ENCODE assay signal across 8 mouse cellular contexts in the genomic region with DNA sequence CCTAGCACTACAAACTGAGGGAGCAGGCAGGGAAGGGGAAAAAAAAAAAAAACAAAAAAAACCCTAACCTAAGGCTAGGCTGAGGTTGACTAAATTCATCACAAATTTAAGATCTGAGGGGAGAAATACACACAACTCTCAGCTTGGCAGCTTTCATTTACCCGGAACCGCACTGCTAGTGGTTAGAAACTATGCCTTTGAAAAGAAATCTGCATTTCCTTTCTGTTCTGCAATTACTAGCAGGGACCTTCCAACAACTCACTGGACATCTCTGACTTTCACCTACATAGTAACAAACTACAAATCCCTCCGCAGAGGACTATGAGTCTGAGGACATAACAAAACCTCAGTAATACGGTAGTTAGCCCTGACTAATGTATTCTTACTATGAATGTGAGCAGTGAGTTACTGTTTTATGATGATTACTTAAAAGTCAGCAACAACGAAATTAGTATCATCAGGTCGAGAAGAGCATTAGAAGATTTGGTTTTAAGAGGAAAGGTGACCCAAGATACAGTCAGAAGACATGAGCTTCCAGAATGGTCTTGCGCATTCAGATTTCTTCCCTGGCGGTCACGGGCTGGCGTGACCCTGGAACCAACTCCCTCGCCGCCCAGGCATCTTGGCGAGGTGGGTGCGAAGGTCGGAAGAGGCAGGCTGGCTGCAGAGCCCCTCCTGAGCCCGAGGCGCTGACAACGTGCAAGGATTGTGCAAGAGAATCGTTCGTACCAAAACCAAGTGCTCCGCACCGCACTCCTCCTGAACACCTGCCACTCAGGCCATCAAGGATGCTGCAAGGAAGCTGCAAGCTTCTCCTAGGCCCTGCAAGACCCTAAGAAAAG. TPM values are rescaled to one million over a fixed set of nuclear protein-coding genes. Genes with fewer than 3 reads are reported as not detected.
DNase-seq lines count a peak whose midpoint lies in the region; ATAC-seq and TF ChIP-seq lines count a peak whose summit lies in the region.

No protein-coding gene starts in this region.

- no peak for DNase-seq in gastrocnemius, adult 2 months
- DNase-seq in gastrocnemius, postnatal 36 days, result no peak
- DNase-seq in A20 (ENCODE audit: low read depth, low spot score), result peak; percentile 67
- peak; percentile 18 for DNase-seq in embryonic facial prominence, embryonic 14.5 days (ENCODE audit: low spot score)
- DNase-seq in limb, embryonic 11.5 days (ENCODE audit: low spot score), result peak; percentile 36
- peak; percentile 16 for DNase-seq in retina, embryonic 14.5 days (ENCODE audit: low spot score)
- no peak for DNase-seq in cerebellum, postnatal 10 days

- 5% methylated on average over 22 of the region's 22 CpGs for WGBS in embryonic facial prominence, embryonic 14.5 days
- WGBS in limb, embryonic 11.5 days, result 8% methylated on average over 22 of the region's 22 CpGs

- no peak for TF ChIP-seq CTCF in gastrocnemius, adult 2 months (IDR thresholded peaks at IDR 0.05)

- intact Hi-C loops in gastrocnemius, adult 2 months (cut with DNase I), result no loop called here
- intact Hi-C loops in gastrocnemius, postnatal 36 days (cut with DNase I), result no loop called here

- H3K27ac ChIP-seq in gastrocnemius, adult 2 months, result peak overlapping the region; percentile 95
- H3K27ac ChIP-seq in embryonic facial prominence, embryonic 14.5 days (replicated peaks; ENCODE audit: low read depth, low read length), result peak overlapping the region; percentile 61
- peak overlapping the region; percentile 70 for H3K27ac ChIP-seq in limb, embryonic 11.5 days (replicated peaks; ENCODE audit: low read depth, low read length)

- peak overlapping the region; percentile 77 for H3K9ac ChIP-seq in embryonic facial prominence, embryonic 14.5 days (ENCODE audit: low read depth, low read length)
- peak overlapping the region; percentile 93 for H3K9ac ChIP-seq in limb, embryonic 11.5 days (ENCODE audit: low read length)

- peaks cover 3% of the 10 kb centered on the region; the same call in 1 of the 2 replicates for H3K36me3 ChIP-seq in embryonic facial prominence, embryonic 14.5 days (ENCODE audit: control insufficient read depth, insufficient read depth, low read length)
- H3K36me3 ChIP-seq in limb, embryonic 11.5 days (ENCODE audit: control insufficient read depth, insufficient read depth, low read length), result peaks cover 5% of the 10 kb centered on the region

- no peaks in the 10 kb centered on the region for H3K9me3 ChIP-seq in embryonic facial prominence, embryonic 14.5 days (ENCODE audit: control insufficient read depth, low read length)
- H3K9me3 ChIP-seq in limb, embryonic 11.5 days (ENCODE audit: control insufficient read depth, low read length), result no peaks in the 10 kb centered on the region

- no peak for ATAC-seq in embryonic facial prominence, embryonic 14.5 days (ENCODE audit: low read depth)
- ATAC-seq in limb, embryonic 11.5 days (ENCODE audit: insufficient number of reproducible peaks, low FRiP score, low TSS enrichment, low read depth), result no peak
- no peak for ATAC-seq in monocyte, adult 5-6 weeks (replicated peaks; ENCODE audit: insufficient number of reproducible peaks, low FRiP score, low TSS enrichment, poor library complexity, severe bottlenecking)

- H3K4me3 ChIP-seq in gastrocnemius, adult 2 months, result peak overlapping the region; percentile 89
- peak overlapping the region; percentile 67 for H3K4me3 ChIP-seq in embryonic facial prominence, embryonic 14.5 days (ENCODE audit: low read depth, low read length)
- peak overlapping the region; percentile 72 for H3K4me3 ChIP-seq in limb, embryonic 11.5 days (ENCODE audit: low read depth, low read length)

- H3K4me1 ChIP-seq in embryonic facial prominence, embryonic 14.5 days (ENCODE audit: control insufficient read depth, insufficient read depth, low read length), result peaks cover 10% of the 10 kb centered on the region
- peaks cover 10% of the 10 kb centered on the region for H3K4me1 ChIP-seq in limb, embryonic 11.5 days (ENCODE audit: control insufficient read depth, insufficient read depth, low read length)

- peak overlapping the region; percentile 72 for H3K4me2 ChIP-seq in embryonic facial prominence, embryonic 14.5 days (ENCODE audit: low read depth, low read length)
- H3K4me2 ChIP-seq in limb, embryonic 11.5 days (ENCODE audit: low read depth, severe bottlenecking), result peak overlapping the region; percentile 71

- no peaks in the 10 kb centered on the region for H3K27me3 ChIP-seq in embryonic facial prominence, embryonic 14.5 days (replicated peaks; ENCODE audit: control insufficient read depth, insufficient read depth, low read length)
- no peaks in the 10 kb centered on the region for H3K27me3 ChIP-seq in limb, embryonic 11.5 days (ENCODE audit: control insufficient read depth, insufficient read depth, low read length)

RNA-seq across cellular contexts. Expression of gene Tecr, which starts 14.2 kb away (rescaled TPM):
- 100 to 1,000 TPM; 416 to 566 TPM for total RNA-seq in gastrocnemius, adult 2 months (2021)
- total RNA-seq in gastrocnemius, postnatal 36 days (2021), result 100 to 1,000 TPM; 431 to 564 TPM
- 497 and 529 TPM in 2 replicates for polyA plus RNA-seq in embryonic facial prominence, embryonic 14.5 days (2014; fragmentation: Nextera tagmentation; extraction: Ambion mirVana)
- 679 and 704 TPM in 2 replicates for polyA plus RNA-seq in limb, embryonic 11.5 days (2014; fragmentation: Nextera tagmentation; extraction: Ambion mirVana)
- total RNA-seq in monocyte, adult 5-6 weeks (2017), result 59.7 to 123 TPM (median 61.4 TPM) in 3 replicates

RNA-seq across cellular contexts. Expression of gene Dnajb1, which starts 14.4 kb away (rescaled TPM):
- total RNA-seq in gastrocnemius, adult 2 months (2021), result 10 to 100 TPM in 1 of 2 experiments, 1 to 10 TPM in 1; 3.6 to 11.8 TPM
- total RNA-seq in gastrocnemius, postnatal 36 days (2021), result 1 to 10 TPM; 5.2 to 5.8 TPM
- polyA plus RNA-seq in embryonic facial prominence, embryonic 14.5 days (2014; fragmentation: Nextera tagmentation; extraction: Ambion mirVana), result 47.2 and 47.5 TPM in 2 replicates
- polyA plus RNA-seq in limb, embryonic 11.5 days (2014; fragmentation: Nextera tagmentation; extraction: Ambion mirVana), result 75.6 and 78.2 TPM in 2 replicates
- 35.2 to 112 TPM (median 38.5 TPM) in 3 replicates for total RNA-seq in monocyte, adult 5-6 weeks (2017)

RNA-seq across cellular contexts. Expression of gene Ndufb7, which starts 27.1 kb away (rescaled TPM):
- total RNA-seq in gastrocnemius, adult 2 months (2021), result 100 to 1,000 TPM; 282 to 397 TPM
- 100 to 1,000 TPM; 328 to 346 TPM for total RNA-seq in gastrocnemius, postnatal 36 days (2021)
- polyA plus RNA-seq in embryonic facial prominence, embryonic 14.5 days (2014; fragmentation: Nextera tagmentation; extraction: Ambion mirVana), result 315 and 324 TPM in 2 replicates
- 331 and 339 TPM in 2 replicates for polyA plus RNA-seq in limb, embryonic 11.5 days (2014; fragmentation: Nextera tagmentation; extraction: Ambion mirVana)
- 152 to 196 TPM (median 178 TPM) in 3 replicates for total RNA-seq in monocyte, adult 5-6 weeks (2017)

RNA-seq across cellular contexts. Expression of gene Olfr370, which starts 58.0 kb away (rescaled TPM):
- not detected for total RNA-seq in gastrocnemius, adult 2 months (2021)
- total RNA-seq in gastrocnemius, postnatal 36 days (2021), result not detected
- 0.16 and 0.19 TPM in 2 replicates for polyA plus RNA-seq in embryonic facial prominence, embryonic 14.5 days (2014; fragmentation: Nextera tagmentation; extraction: Ambion mirVana)
- not detected in 2 replicates for polyA plus RNA-seq in limb, embryonic 11.5 days (2014; fragmentation: Nextera tagmentation; extraction: Ambion mirVana)
- not detected in 3 replicates for total RNA-seq in monocyte, adult 5-6 weeks (2017)

RNA-seq across cellular contexts. Expression of gene Gipc1, which starts 58.9 kb away (rescaled TPM):
- total RNA-seq in gastrocnemius, adult 2 months (2021), result 10 to 100 TPM; 17.8 to 20.3 TPM
- 10 to 100 TPM; 16.7 to 17.8 TPM for total RNA-seq in gastrocnemius, postnatal 36 days (2021)
- 107 and 131 TPM in 2 replicates for polyA plus RNA-seq in embryonic facial prominence, embryonic 14.5 days (2014; fragmentation: Nextera tagmentation; extraction: Ambion mirVana)
- polyA plus RNA-seq in limb, embryonic 11.5 days (2014; fragmentation: Nextera tagmentation; extraction: Ambion mirVana), result 163 and 178 TPM in 2 replicates
- 9.5 to 21.9 TPM (median 10.0 TPM) in 3 replicates for total RNA-seq in monocyte, adult 5-6 weeks (2017)

Comparison
In these comparisons a context has a peak if more than half of its experiments do, and no peak if none do; other contexts are left out.
1. DNase-seq: peak in A20 (single experiment), embryonic facial prominence, embryonic 14.5 days (single experiment), limb, embryonic 11.5 days (single experiment) and retina, embryonic 14.5 days (single experiment); none in gastrocnemius, adult 2 months (single experiment), gastrocnemius, postnatal 36 days (0 of 2) and cerebellum, postnatal 10 days (0 of 2).
2. Peak in every context shown above with its lines, with median percentiles within 50 percentile points of each other: H3K27ac ChIP-seq and H3K4me3 ChIP-seq.